Mouse (Mus musculus) liver, embryonic 14.5 days (tissue): ENCODE results near the gene Epha4. TPM values are rescaled to one million over a fixed set of nuclear protein-coding genes. Genes with fewer than 3 reads are reported as not detected.

Experiments
- ATAC-seq: fragments of 200-750 bp; cut with Nextera tagmentation; 2 replicates; pipeline ENCODE4 v1.8.0; 2017; ENCODE audit warnings: moderate number of reproducible peaks, mild to moderate bottlenecking, moderate library complexity; ENCODE audit not compliant: insufficient read depth
- DNase-seq, 3 experiments: peaks; one replicate each; pipeline ENCODE4 v3.0.0-alpha.2; 2012 to 2013; ENCODE audit warnings: low read depth in 3 of 3, low spot score in 3 of 3
- H3K27ac ChIP-seq: fragments of 300-500 bp; sonication (generic); 2 replicates; pipeline ENCODE4 v1.5.1; 2014; ENCODE audit warnings: moderate library complexity, mild to moderate bottlenecking, control low read depth, inconsistent platforms
- H3K27me3 ChIP-seq: fragments of 300-500 bp; sonication (generic); 2 replicates; pipeline ENCODE4 v1.6.1; 2014; ENCODE audit warnings: mild to moderate bottlenecking, low read length, moderate library complexity; ENCODE audit not compliant: control insufficient read depth, insufficient read depth
- H3K36me3 ChIP-seq: fragments of 300-500 bp; sonication (generic); replicated peaks from 2 replicates; pipeline ENCODE4 v1.6.1; 2014; ENCODE audit warnings: low read depth; ENCODE audit not compliant: control insufficient read depth, insufficient read depth
- H3K4me1 ChIP-seq, 2 experiments: fragments of 200-500 bp in 1 of 2; fragments of 300-500 bp in 1 of 2; sonication (generic) in 1 of 2; replicated peaks; 2 replicates each; pipeline ENCODE4 v1.6.1; 2012 to 2014; ENCODE audit warnings: antibody characterized with exemption in 1 of 2, inconsistent platforms in 1 of 2, low read length in 1 of 2; ENCODE audit not compliant: control insufficient read depth in 2 of 2, insufficient read depth in 2 of 2
- H3K4me2 ChIP-seq: fragments of 300-500 bp; sonication (generic); 2 replicates; pipeline ENCODE4 v1.6.1; 2014; ENCODE audit warnings: low read depth, mild to moderate bottlenecking, control low read depth, moderate library complexity
- H3K4me3 ChIP-seq, 2 experiments: fragments of 200-500 bp in 1 of 2; fragments of 300-500 bp in 1 of 2; sonication (generic) in 1 of 2; 2 replicates each; pipeline ENCODE4 v1.5.1; 2012 to 2014; ENCODE audit warnings: low read depth in 2 of 2, low read length in 2 of 2, mild to moderate bottlenecking in 2 of 2, control low read depth in 1 of 2, inconsistent platforms in 1 of 2, moderate library complexity in 1 of 2; ENCODE audit not compliant: insufficient read depth in 1 of 2
- H3K9ac ChIP-seq: fragments of 300-500 bp; sonication (generic); replicated peaks from 2 replicates; pipeline ENCODE4 v1.6.1; 2014; ENCODE audit warnings: mild to moderate bottlenecking, control low read depth, moderate library complexity
- H3K9me3 ChIP-seq: fragments of 300-500 bp; sonication (generic); 2 replicates; pipeline ENCODE4 v1.6.1; 2016; ENCODE audit warnings: low read length, mixed read lengths; ENCODE audit not compliant: control insufficient read depth
- CTCF ChIP-seq: IDR thresholded peaks from 2 replicates; pipeline ENCODE4 v1.5.1; 2016; ENCODE audit warnings: antibody characterized with exemption, low read depth, control low read depth
- EP300 ChIP-seq: IDR thresholded peaks from 2 replicates; pipeline ENCODE4 v1.6.1; 2016; ENCODE audit warnings: antibody characterized with exemption, low read depth
- WGBS: fragments of 180-500 bp; shearing (Covaris S2); extraction: QIAGEN DNeasy Blood & Tissue Kit; methylation state at CpG from one replicate; pipeline ENCODE4 v1.1.7; 2014; ENCODE audit not compliant: insufficient replicate concordance; 5-methylcytosine and 5-hydroxymethylcytosine counted together
- polyA plus RNA-seq, 2 experiments: library from polyadenylated mRNA; depleted of rRNA in 1 of 2; stranded (reverse) in 1 of 2; unstranded in 1 of 2; fragments of >200 nt; fragmentation: Nextera tagmentation in 1 of 2; extraction: Ambion mirVana in 1 of 2; gene quantifications; 2 replicates each; pipeline versions ENCODE4 v1.2.1 to v1.2.3; 2012 to 2014

Epha4 gene
- polyA plus RNA-seq, 2 experiments: 0.22 to 0.50 TPM

DNA sequence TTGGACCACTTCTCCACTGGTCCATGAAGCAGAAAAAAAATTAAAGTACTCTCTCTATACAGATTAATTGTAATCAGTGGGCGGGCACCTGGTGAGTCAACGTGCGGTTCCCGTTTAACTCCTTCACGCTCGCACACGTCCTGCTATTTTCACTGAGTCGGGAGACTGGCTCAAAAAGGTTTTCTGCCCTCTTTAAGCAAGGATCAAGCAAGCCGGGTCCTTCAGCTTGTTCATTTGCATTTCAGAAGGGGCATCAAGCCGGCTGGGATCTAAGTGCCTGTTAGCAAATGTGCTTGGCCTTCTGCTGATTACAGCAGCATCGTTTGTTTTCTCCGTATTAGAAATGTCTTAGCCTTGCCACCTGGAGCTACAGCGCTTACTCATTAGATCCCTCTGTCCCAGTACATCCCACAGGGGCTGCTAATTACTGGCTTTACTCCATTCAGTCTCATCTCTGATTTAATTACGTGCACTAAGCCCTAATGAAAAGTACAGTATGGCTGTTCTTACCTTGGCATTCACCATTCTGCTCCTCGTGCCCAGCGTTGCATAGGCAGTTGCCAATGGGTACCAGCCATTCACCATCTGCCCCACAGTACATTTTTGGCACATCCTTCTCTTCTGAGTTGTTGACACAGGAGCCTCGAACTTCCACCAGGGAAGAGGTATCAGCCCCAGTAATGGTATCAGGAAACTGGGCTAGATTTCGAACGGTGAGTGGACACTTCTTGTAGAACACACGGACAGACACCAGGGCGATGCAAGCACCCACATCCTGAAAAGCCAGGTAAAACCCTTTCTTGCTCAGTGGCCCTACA, 8.6 kb downstream of the Epha4 start:
- no peak overlapping the region for H3K4me3 ChIP-seq
- no peaks in the 10 kb centered on the region for H3K27me3 ChIP-seq
- H3K27ac ChIP-seq: no peak overlapping the region
- no peaks in the 10 kb centered on the region for H3K9me3 ChIP-seq
- ATAC-seq: no peak
- H3K4me1 ChIP-seq: no peaks in the 10 kb centered on the region
- no peak for DNase-seq
- no peak overlapping the region for H3K9ac ChIP-seq
- H3K36me3 ChIP-seq: no peaks in the 10 kb centered on the region
- H3K4me2 ChIP-seq: no peak overlapping the region
- 64% methylated on average over 21 of the region's 21 CpGs for WGBS
- TF ChIP-seq CTCF (no peak), EP300 (no peak)

DNA sequence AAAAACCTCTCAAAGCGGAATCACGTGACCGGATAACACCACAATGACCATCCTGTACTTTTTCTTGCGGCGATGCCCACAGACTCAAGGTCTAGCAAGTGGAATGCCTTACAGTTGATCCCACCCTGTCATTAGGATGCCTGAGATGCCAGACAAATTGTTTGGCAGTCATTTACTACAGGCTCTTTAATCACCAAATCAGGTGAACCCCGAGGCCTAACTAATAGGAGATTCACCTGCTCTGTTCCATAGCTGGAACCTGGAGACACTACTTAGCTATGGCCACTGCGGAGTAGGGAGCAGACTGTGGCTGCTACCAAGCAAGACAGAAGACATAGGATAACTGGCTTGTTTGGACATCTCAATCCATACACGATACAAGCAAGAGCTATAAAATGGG, 9.6 kb downstream of the Epha4 start:
- H3K36me3 ChIP-seq: no peaks in the 10 kb centered on the region
- no peak overlapping the region for H3K4me3 ChIP-seq
- no peaks in the 10 kb centered on the region for H3K27me3 ChIP-seq
- TF ChIP-seq CTCF (no peak), EP300 (no peak)
- no peaks in the 10 kb centered on the region for H3K4me1 ChIP-seq
- no peak for ATAC-seq
- no peak overlapping the region for H3K4me2 ChIP-seq
- H3K9ac ChIP-seq: no peak overlapping the region
- 71% methylated on average over 8 of the region's 8 CpGs for WGBS
- no peak for DNase-seq
- H3K27ac ChIP-seq: no peak overlapping the region
- H3K9me3 ChIP-seq: no peaks in the 10 kb centered on the region

DNA sequence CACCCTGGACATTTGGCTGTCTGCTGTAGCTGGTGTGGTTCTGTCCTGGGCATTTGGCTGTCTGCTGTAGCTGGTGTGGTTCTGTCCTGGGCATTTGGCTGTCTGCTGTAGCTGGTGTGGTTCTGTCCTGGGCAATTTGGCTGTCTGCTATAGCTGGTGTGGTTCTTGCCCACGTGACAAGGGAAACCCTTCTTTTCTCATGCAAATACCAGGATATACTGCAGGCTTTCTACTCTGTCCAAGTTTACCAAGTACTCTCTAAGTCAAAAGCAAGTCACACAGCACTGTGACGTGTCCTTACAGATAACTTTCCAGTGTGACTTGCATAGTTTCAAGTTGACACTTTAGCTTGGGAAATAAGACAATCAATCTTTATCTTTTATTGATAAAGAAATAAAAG, 10.1 kb downstream of the Epha4 start:
- no peak overlapping the region for H3K4me3 ChIP-seq
- H3K27ac ChIP-seq: no peak overlapping the region
- TF ChIP-seq EP300: no peak
- TF ChIP-seq CTCF: no peak
- H3K27me3 ChIP-seq: no peaks in the 10 kb centered on the region
- no peak overlapping the region for H3K9ac ChIP-seq
- no peaks in the 10 kb centered on the region for H3K4me1 ChIP-seq
- 40% methylated on average over 2 of the region's 2 CpGs for WGBS
- no peak for DNase-seq
- no peak for ATAC-seq
- no peaks in the 10 kb centered on the region for H3K9me3 ChIP-seq
- H3K36me3 ChIP-seq: no peaks in the 10 kb centered on the region
- no peak overlapping the region for H3K4me2 ChIP-seq

DNA sequence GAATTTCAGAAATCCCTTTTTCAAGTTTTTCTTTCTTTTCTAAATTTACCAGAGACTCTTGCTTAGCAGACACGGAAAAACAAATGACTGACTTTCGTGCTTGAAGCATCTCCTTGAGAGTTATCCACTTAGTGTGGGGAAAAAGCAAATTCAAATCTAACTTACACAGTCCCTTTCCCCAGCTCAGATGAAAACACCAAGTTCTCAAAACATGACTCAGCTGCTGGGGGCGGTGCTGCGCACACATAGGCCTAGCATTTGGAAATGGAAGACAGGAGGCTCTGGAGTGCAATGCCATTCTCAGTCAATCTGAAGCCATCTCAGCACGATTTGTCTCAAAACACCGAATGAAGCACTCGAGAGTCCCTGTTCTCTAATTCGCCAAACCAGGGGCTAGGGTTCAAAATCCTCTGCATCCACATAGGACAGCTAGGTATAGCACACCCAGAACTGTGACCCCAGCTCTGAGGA, 11.1 kb downstream of the Epha4 start:
- DNase-seq: no peak
- 68% methylated on average over 8 of the region's 8 CpGs for WGBS
- H3K4me3 ChIP-seq: no peak overlapping the region
- no peaks in the 10 kb centered on the region for H3K36me3 ChIP-seq
- no peak overlapping the region for H3K27ac ChIP-seq
- H3K4me1 ChIP-seq: no peaks in the 10 kb centered on the region
- no peak overlapping the region for H3K4me2 ChIP-seq
- ATAC-seq: no peak
- no peaks in the 10 kb centered on the region for H3K27me3 ChIP-seq
- H3K9ac ChIP-seq: no peak overlapping the region
- H3K9me3 ChIP-seq: no peaks in the 10 kb centered on the region
- TF ChIP-seq CTCF: no peak
- TF ChIP-seq EP300: no peak

DNA sequence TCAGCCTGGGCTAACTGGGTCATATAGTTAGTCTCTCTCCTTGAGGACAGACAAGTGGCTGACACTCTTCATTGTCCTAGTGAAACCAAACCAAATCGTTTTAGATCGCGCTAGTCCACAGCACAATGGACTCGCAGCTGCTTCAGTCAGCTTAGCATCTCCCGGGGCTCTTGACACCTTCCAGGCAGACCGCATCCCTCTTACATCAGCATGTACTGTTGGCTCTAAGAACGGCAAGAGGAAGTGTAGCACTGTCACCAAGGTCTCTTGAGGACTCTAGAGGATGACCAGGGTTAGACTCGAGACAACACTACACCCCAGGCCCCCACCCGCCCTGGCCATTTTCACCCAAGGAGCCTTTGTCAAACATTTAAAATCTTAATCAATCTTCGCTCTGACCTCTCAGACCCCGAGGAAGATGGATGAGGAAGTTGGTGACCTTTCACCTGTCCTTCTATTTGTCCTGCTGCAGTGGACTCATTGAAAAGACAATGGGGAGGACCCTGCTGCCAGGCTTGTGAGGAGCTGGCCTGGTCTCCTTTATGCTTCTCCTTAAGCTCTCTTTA, 12.3 kb downstream of the Epha4 start:
- Histone ChIP-seq H3K4me1 (no peaks in the 10 kb centered on the region), H3K4me3 (no peak overlapping the region), H3K27ac (no peak overlapping the region), H3K9ac (no peak overlapping the region), H3K36me3 (no peaks in the 10 kb centered on the region), H3K4me2 (no peak overlapping the region), H3K27me3 (no peaks in the 10 kb centered on the region), H3K9me3 (no peaks in the 10 kb centered on the region)
- WGBS: 60% methylated on average over 11 of the region's 11 CpGs
- no peak for DNase-seq
- no peak for TF ChIP-seq EP300
- ATAC-seq: no peak
